Mouse (Mus musculus) spleen, postnatal 4 days (tissue): ENCODE measurements around the gene Pgf.

ENCODE experiments used
- DNase-seq, 2 experiments: peaks; one replicate each; pipeline ENCODE4 v3.0.0; 2022; ENCODE audit warnings: low spot score in 2 of 2

Gene Pgf

GRCm38 (mm10) chr12:85177740-85178239, at the start of gene Pgf:
Gene Pgf, minus strand, starts transcription at chr12:85177790.
- DNase-seq: peak in 1 of 2 experiments; percentile 61

- no peak for DNase-seq
These were observed 49.6 kb upstream of the Pgf start for GRCm38 (mm10) chr12:85227227-85227626.

GRCm38 (mm10) chr12:85219905-85220290, 42.3 kb upstream of the Pgf start:
- peak; percentile 35 to 73 for DNase-seq

GRCm38 (mm10) chr12:85219236-85219904, 41.8 kb upstream of the Pgf start, which contains the start of gene Eif2b2:
Gene Eif2b2, plus strand, starts transcription at chr12:85219481.
- DNase-seq: peak; percentile 93 to 96

GRCm38 (mm10) chr12:85217733-85218310, 40.2 kb upstream of the Pgf start:
- no peak for DNase-seq

GRCm38 (mm10) chr12:85215031-85215430, 37.4 kb upstream of the Pgf start:
- no peak for DNase-seq

GRCm38 (mm10) chr12:85208687-85209199, 31.2 kb upstream of the Pgf start:
- DNase-seq: no peak

GRCm38 (mm10) chr12:85205425-85205824, 27.8 kb upstream of the Pgf start:
- no peak for DNase-seq

- peak in 1 of 2 experiments; percentile 58 for DNase-seq
These were observed 26.5 kb upstream of the Pgf start for GRCm38 (mm10) chr12:85204105-85204504.

GRCm38 (mm10) chr12:85203699-85204098, 26.1 kb upstream of the Pgf start:
- no peak for DNase-seq

- no peak for DNase-seq
These were observed 24.6 kb upstream of the Pgf start for GRCm38 (mm10) chr12:85202191-85202590.

- no peak for DNase-seq
These were observed 24.2 kb upstream of the Pgf start for GRCm38 (mm10) chr12:85201830-85202147.

- DNase-seq: no peak
These were observed 23.6 kb upstream of the Pgf start for GRCm38 (mm10) chr12:85200929-85201829.

GRCm38 (mm10) chr12:85199954-85200353, 22.4 kb upstream of the Pgf start:
- DNase-seq: no peak

GRCm38 (mm10) chr12:85197936-85198335, 20.3 kb upstream of the Pgf start:
- DNase-seq: no peak

- no peak for DNase-seq
These were observed 19.8 kb upstream of the Pgf start for GRCm38 (mm10) chr12:85197371-85197770.

- no peak for DNase-seq
These were observed 18.6 kb upstream of the Pgf start for GRCm38 (mm10) chr12:85196191-85196590.

- no peak for DNase-seq
These were observed 17.5 kb upstream of the Pgf start for GRCm38 (mm10) chr12:85195086-85195485.

- no peak for DNase-seq
These were observed 17.0 kb upstream of the Pgf start for GRCm38 (mm10) chr12:85194623-85195018.

- no peak for DNase-seq
These were observed 16.5 kb upstream of the Pgf start for GRCm38 (mm10) chr12:85193923-85194622.

GRCm38 (mm10) chr12:85193146-85193545, 15.6 kb upstream of the Pgf start:
- DNase-seq: no peak
